Mouse (Mus musculus): ENCODE measurements at regions not wholly inside any gene's neighbourhood (a gene's known extent, or its start where the extent isn't known, plus 50 kb on each side); places are given as distances from the start of the nearest gene placed in this dataset.

GRCm38 (mm10) chr17:68057264-68057663, 53.3 kb upstream of the Arhgap28 start:
- H3K4me3 ChIP-seq (ENCODE audit: low read depth, low read length), result no peak overlapping the region
- no peak overlapping the region for H3K9ac ChIP-seq (replicated peaks; ENCODE audit: low read depth, low read length)
- no peaks in the 10 kb centered on the region for H3K9me3 ChIP-seq (ENCODE audit: control insufficient read depth, low read length)
- no peak overlapping the region for H3K4me2 ChIP-seq (ENCODE audit: low read depth, low read length)
- 87% methylated on average over 3 of the region's 3 CpGs for WGBS
- no peaks in the 10 kb centered on the region for H3K4me1 ChIP-seq (ENCODE audit: control insufficient read depth, insufficient read depth, low read length)
- H3K27ac ChIP-seq (ENCODE audit: low read depth, low read length), result no peak overlapping the region
- no peaks in the 10 kb centered on the region for H3K27me3 ChIP-seq (ENCODE audit: control insufficient read depth, insufficient read depth, low read length)
- H3K36me3 ChIP-seq (ENCODE audit: control insufficient read depth, insufficient read depth, low read length), result no peaks in the 10 kb centered on the region
- no peak for ATAC-seq (ENCODE audit: low read depth)

- Histone ChIP-seq H3K4me2 (ENCODE audit: low read depth, low read length) (no peak overlapping the region), H3K36me3 (ENCODE audit: control insufficient read depth, insufficient read depth, low read length) (no peaks in the 10 kb centered on the region), H3K27me3 (ENCODE audit: control insufficient read depth, insufficient read depth, low read length) (no peaks in the 10 kb centered on the region), H3K4me3 (ENCODE audit: low read depth, low read length) (no peak overlapping the region), H3K27ac (ENCODE audit: low read depth, low read length) (no peak overlapping the region), H3K9ac (replicated peaks; ENCODE audit: low read depth, low read length) (no peak overlapping the region), H3K9me3 (ENCODE audit: control insufficient read depth, low read length) (no peaks in the 10 kb centered on the region), H3K4me1 (ENCODE audit: control insufficient read depth, insufficient read depth, low read length) (no peaks in the 10 kb centered on the region)
- no peak for ATAC-seq (ENCODE audit: low read depth)
- 69% methylated on average over 3 of the region's 3 CpGs for WGBS
Measured at GRCm38 (mm10) chr17:68060455-68060854, 56.5 kb upstream of the Arhgap28 start.

GRCm38 (mm10) chr17:68065751-68066150, 61.8 kb upstream of the Arhgap28 start:
- Histone ChIP-seq H3K4me2 (ENCODE audit: low read depth, low read length) (no peak overlapping the region), H3K9me3 (ENCODE audit: control insufficient read depth, low read length) (no peaks in the 10 kb centered on the region), H3K27me3 (ENCODE audit: control insufficient read depth, insufficient read depth, low read length) (no peaks in the 10 kb centered on the region), H3K4me3 (ENCODE audit: low read depth, low read length) (no peak overlapping the region), H3K36me3 (ENCODE audit: control insufficient read depth, insufficient read depth, low read length) (no peaks in the 10 kb centered on the region), H3K4me1 (ENCODE audit: control insufficient read depth, insufficient read depth, low read length) (no peaks in the 10 kb centered on the region), H3K27ac (ENCODE audit: low read depth, low read length) (no peak overlapping the region), H3K9ac (replicated peaks; ENCODE audit: low read depth, low read length) (no peak overlapping the region)
- 84% methylated on average over 9 of the region's 9 CpGs for WGBS
- ATAC-seq (ENCODE audit: low read depth), result no peak

- Histone ChIP-seq H3K4me1 (ENCODE audit: control insufficient read depth, insufficient read depth, low read length) (no peaks in the 10 kb centered on the region), H3K4me3 (ENCODE audit: low read depth, low read length) (no peak overlapping the region), H3K27me3 (ENCODE audit: control insufficient read depth, insufficient read depth, low read length) (no peaks in the 10 kb centered on the region), H3K27ac (ENCODE audit: low read depth, low read length) (no peak overlapping the region), H3K9me3 (ENCODE audit: control insufficient read depth, low read length) (no peaks in the 10 kb centered on the region), H3K4me2 (ENCODE audit: low read depth, low read length) (no peak overlapping the region), H3K9ac (replicated peaks; ENCODE audit: low read depth, low read length) (no peak overlapping the region), H3K36me3 (ENCODE audit: control insufficient read depth, insufficient read depth, low read length) (no peaks in the 10 kb centered on the region)
- 97% methylated on average over 2 of the region's 2 CpGs for whole genome bisulfite sequencing
- ATAC-seq (ENCODE audit: low read depth), result no peak
Measured at GRCm38 (mm10) chr17:68066204-68066603, 62.3 kb upstream of the Arhgap28 start.

GRCm38 (mm10) chr17:68069008-68069407, 65.1 kb upstream of the Arhgap28 start:
- Histone ChIP-seq H3K36me3 (ENCODE audit: control insufficient read depth, insufficient read depth, low read length) (no peaks in the 10 kb centered on the region), H3K9me3 (ENCODE audit: control insufficient read depth, low read length) (no peaks in the 10 kb centered on the region), H3K27me3 (ENCODE audit: control insufficient read depth, insufficient read depth, low read length) (no peaks in the 10 kb centered on the region), H3K4me2 (ENCODE audit: low read depth, low read length) (no peak overlapping the region), H3K4me1 (ENCODE audit: control insufficient read depth, insufficient read depth, low read length) (no peaks in the 10 kb centered on the region), H3K9ac (replicated peaks; ENCODE audit: low read depth, low read length) (no peak overlapping the region), H3K27ac (ENCODE audit: low read depth, low read length) (no peak overlapping the region), H3K4me3 (ENCODE audit: low read depth, low read length) (no peak overlapping the region)
- ATAC-seq (ENCODE audit: low read depth), result no peak
- WGBS, result 84% methylated on average over 7 of the region's 7 CpGs

GRCm38 (mm10) chr17:68069484-68069883, 65.6 kb upstream of the Arhgap28 start:
- Histone ChIP-seq H3K9ac (replicated peaks; ENCODE audit: low read depth, low read length) (no peak overlapping the region), H3K9me3 (ENCODE audit: control insufficient read depth, low read length) (no peaks in the 10 kb centered on the region), H3K27me3 (ENCODE audit: control insufficient read depth, insufficient read depth, low read length) (no peaks in the 10 kb centered on the region), H3K4me2 (ENCODE audit: low read depth, low read length) (no peak overlapping the region), H3K4me1 (ENCODE audit: control insufficient read depth, insufficient read depth, low read length) (no peaks in the 10 kb centered on the region), H3K36me3 (ENCODE audit: control insufficient read depth, insufficient read depth, low read length) (no peaks in the 10 kb centered on the region), H3K27ac (ENCODE audit: low read depth, low read length) (no peak overlapping the region), H3K4me3 (ENCODE audit: low read depth, low read length) (no peak overlapping the region)
- no peak for ATAC-seq (ENCODE audit: low read depth)
- 88% methylated on average over 5 of the region's 5 CpGs for WGBS

GRCm38 (mm10) chr17:68071472-68071871, 67.6 kb upstream of the Arhgap28 start:
- Histone ChIP-seq H3K9me3 (ENCODE audit: control insufficient read depth, low read length) (no peaks in the 10 kb centered on the region), H3K27me3 (ENCODE audit: control insufficient read depth, insufficient read depth, low read length) (no peaks in the 10 kb centered on the region), H3K27ac (ENCODE audit: low read depth, low read length) (no peak overlapping the region), H3K4me1 (ENCODE audit: control insufficient read depth, insufficient read depth, low read length) (no peaks in the 10 kb centered on the region), H3K9ac (replicated peaks; ENCODE audit: low read depth, low read length) (no peak overlapping the region), H3K36me3 (ENCODE audit: control insufficient read depth, insufficient read depth, low read length) (no peaks in the 10 kb centered on the region), H3K4me2 (ENCODE audit: low read depth, low read length) (no peak overlapping the region), H3K4me3 (ENCODE audit: low read depth, low read length) (no peak overlapping the region)
- 14% methylated on average over 4 of the region's 4 CpGs for WGBS
- ATAC-seq (ENCODE audit: low read depth), result no peak; the same call in 1 of the 2 replicates

- H3K27ac ChIP-seq (ENCODE audit: low read depth, low read length), result no peak overlapping the region
- no peaks in the 10 kb centered on the region for H3K27me3 ChIP-seq (ENCODE audit: control insufficient read depth, insufficient read depth, low read length)
- no peak overlapping the region for H3K4me3 ChIP-seq (ENCODE audit: low read depth, low read length)
- H3K9me3 ChIP-seq (ENCODE audit: control insufficient read depth, low read length), result no peaks in the 10 kb centered on the region
- no peaks in the 10 kb centered on the region for H3K4me1 ChIP-seq (ENCODE audit: control insufficient read depth, insufficient read depth, low read length)
- no peak for ATAC-seq (ENCODE audit: low read depth)
- 70% methylated on average over 2 of the region's 2 CpGs for WGBS
- no peak overlapping the region for H3K9ac ChIP-seq (replicated peaks; ENCODE audit: low read depth, low read length)
- no peaks in the 10 kb centered on the region for H3K36me3 ChIP-seq (ENCODE audit: control insufficient read depth, insufficient read depth, low read length)
- no peak overlapping the region for H3K4me2 ChIP-seq (ENCODE audit: low read depth, low read length)
Measured at GRCm38 (mm10) chr17:68075712-68076111, 71.8 kb upstream of the Arhgap28 start.

GRCm38 (mm10) chr17:68078709-68079108, 74.8 kb upstream of the Arhgap28 start:
- Histone ChIP-seq H3K4me1 (ENCODE audit: control insufficient read depth, insufficient read depth, low read length) (no peaks in the 10 kb centered on the region), H3K9me3 (ENCODE audit: control insufficient read depth, low read length) (no peaks in the 10 kb centered on the region), H3K4me2 (ENCODE audit: low read depth, low read length) (no peak overlapping the region), H3K9ac (replicated peaks; ENCODE audit: low read depth, low read length) (no peak overlapping the region), H3K4me3 (ENCODE audit: low read depth, low read length) (no peak overlapping the region), H3K27me3 (ENCODE audit: control insufficient read depth, insufficient read depth, low read length) (no peaks in the 10 kb centered on the region), H3K36me3 (ENCODE audit: control insufficient read depth, insufficient read depth, low read length) (no peaks in the 10 kb centered on the region), H3K27ac (ENCODE audit: low read depth, low read length) (no peak overlapping the region)
- 81% methylated on average over 3 of the region's 3 CpGs for WGBS
- ATAC-seq (ENCODE audit: low read depth), result no peak

GRCm38 (mm10) chr17:68084446-68084845, 80.5 kb upstream of the Arhgap28 start:
- no peak overlapping the region for H3K9ac ChIP-seq (replicated peaks; ENCODE audit: low read depth, low read length)
- H3K9me3 ChIP-seq (ENCODE audit: control insufficient read depth, low read length), result no peaks in the 10 kb centered on the region
- 95% methylated on average over 2 of the region's 2 CpGs for WGBS
- no peaks in the 10 kb centered on the region for H3K4me1 ChIP-seq (ENCODE audit: control insufficient read depth, insufficient read depth, low read length)
- H3K4me3 ChIP-seq (ENCODE audit: low read depth, low read length), result no peak overlapping the region
- H3K4me2 ChIP-seq (ENCODE audit: low read depth, low read length), result no peak overlapping the region
- no peaks in the 10 kb centered on the region for H3K27me3 ChIP-seq (ENCODE audit: control insufficient read depth, insufficient read depth, low read length)
- H3K36me3 ChIP-seq (ENCODE audit: control insufficient read depth, insufficient read depth, low read length), result no peaks in the 10 kb centered on the region
- no peak overlapping the region for H3K27ac ChIP-seq (ENCODE audit: low read depth, low read length)
- ATAC-seq (ENCODE audit: low read depth), result no peak
